Mouse (Mus musculus) lung, postnatal 0 days (tissue): ENCODE measurements around the gene Atf7ip.

Experiments
- CTCF ChIP-seq: IDR thresholded peaks from 2 replicates; pipeline ENCODE4 v1.5.1; 2016; ENCODE audit warnings: antibody characterized with exemption, mild to moderate bottlenecking
- EP300 ChIP-seq: IDR thresholded peaks from 2 replicates; pipeline ENCODE4 v1.6.1; 2016; ENCODE audit warnings: antibody characterized with exemption, mild to moderate bottlenecking, control low read depth

GRCm38 (mm10) chr6:136550596-136551304 is 44.8 kb downstream of the Atf7ip start:
- TF ChIP-seq CTCF (no peak), EP300 (peak; percentile 33; the same call in 1 of the 2 replicates)
